Mouse (Mus musculus): ENCODE results near the gene Ntrk3. TPM values are rescaled to one million over a fixed set of nuclear protein-coding genes. Genes with fewer than 3 reads are reported as not detected.

Gene Ntrk3
- polyA plus RNA-seq, 1 experiment from 2014 or later: 2.2 TPM

DNA sequence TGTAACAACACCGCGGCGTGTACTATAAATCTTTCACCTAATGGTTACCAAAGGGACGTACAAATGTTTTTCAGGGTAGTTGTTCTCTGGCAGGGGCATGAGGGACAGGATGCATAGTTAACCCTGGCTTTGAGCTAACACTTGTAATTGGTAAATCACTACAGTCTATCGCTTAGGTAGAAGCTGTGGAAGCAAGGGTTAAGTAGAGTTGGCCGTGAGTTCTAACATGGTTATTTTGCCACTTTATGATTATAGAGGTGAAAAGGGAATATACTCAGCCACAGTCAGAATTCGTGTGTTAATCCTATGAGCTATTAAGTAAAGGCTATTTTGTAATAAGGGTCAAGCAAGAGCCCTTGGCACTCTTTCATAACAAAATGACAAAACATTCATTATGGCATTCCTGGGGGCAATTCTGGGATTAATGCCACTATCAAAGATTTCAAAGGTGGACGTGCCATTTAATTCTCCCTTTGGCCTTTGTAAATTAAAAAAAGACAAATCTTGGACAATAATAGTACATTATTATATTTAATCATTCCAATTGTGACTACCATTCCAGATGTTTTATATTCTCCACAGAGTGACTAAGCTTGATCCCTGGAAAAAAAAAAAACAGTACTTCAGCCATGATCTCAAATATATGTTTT, 1.7 kb upstream of the Ntrk3 start:
- no peaks in the 10 kb centered on the region for H3K36me3 ChIP-seq (replicated peaks; ENCODE audit: control insufficient read depth, insufficient read depth, low read depth, low read length)
- DNase-seq (ENCODE audit: low spot score) (no peak), ATAC-seq (replicated peaks; ENCODE audit: insufficient number of reproducible peaks, low FRiP score, low TSS enrichment, low read depth) (no peak)
- no peaks in the 10 kb centered on the region for H3K4me1 ChIP-seq (ENCODE audit: control insufficient read depth, insufficient read depth, low read length)
- no peaks in the 10 kb centered on the region for H3K27me3 ChIP-seq (ENCODE audit: control insufficient read depth, insufficient read depth, low read length)
- H3K9me3 ChIP-seq (replicated peaks; ENCODE audit: control insufficient read depth, low read length): no peaks in the 10 kb centered on the region
- WGBS: 80% methylated on average over 8 of the region's 8 CpGs
- no peak overlapping the region for H3K9ac ChIP-seq (replicated peaks; ENCODE audit: low read length)
- no peak overlapping the region for H3K4me3 ChIP-seq (ENCODE audit: low read depth, low read length)
- no peak overlapping the region for H3K27ac ChIP-seq (replicated peaks; ENCODE audit: low read depth, low read length)
- no peak overlapping the region for H3K4me2 ChIP-seq (ENCODE audit: low read depth, low read length)

DNA sequence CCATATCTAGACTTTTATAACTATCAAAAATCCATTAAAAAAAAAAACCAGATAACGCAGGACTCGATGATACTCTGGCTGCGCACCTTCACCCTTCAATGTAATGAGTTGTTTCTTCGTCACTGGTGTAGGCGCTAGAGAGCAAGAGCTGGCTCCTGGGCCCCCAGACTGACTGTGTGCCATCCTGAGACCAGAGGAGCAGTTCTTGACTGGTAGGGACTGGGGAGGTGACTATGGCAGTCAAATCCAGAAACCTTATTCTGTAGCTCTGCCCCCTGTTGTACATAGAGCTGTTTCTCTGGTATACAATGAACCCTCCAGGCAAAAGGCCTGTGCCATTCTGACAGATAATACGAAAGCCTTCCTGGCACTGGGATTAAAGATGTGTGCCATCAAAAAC, 616 bp downstream of the Ntrk3 start:
- no peaks in the 10 kb centered on the region for H3K36me3 ChIP-seq (replicated peaks; ENCODE audit: control insufficient read depth, insufficient read depth, low read depth, low read length)
- WGBS: 93% methylated on average over 6 of the region's 6 CpGs
- H3K4me3 ChIP-seq (ENCODE audit: low read depth, low read length): no peak overlapping the region
- no peak overlapping the region for H3K9ac ChIP-seq (replicated peaks; ENCODE audit: low read length)
- DNase-seq (ENCODE audit: low spot score): no peak
- no peaks in the 10 kb centered on the region for H3K9me3 ChIP-seq (replicated peaks; ENCODE audit: control insufficient read depth, low read length)
- no peak overlapping the region for H3K27ac ChIP-seq (replicated peaks; ENCODE audit: low read depth, low read length)
- ATAC-seq (replicated peaks; ENCODE audit: insufficient number of reproducible peaks, low FRiP score, low TSS enrichment, low read depth): no peak
- H3K4me2 ChIP-seq (ENCODE audit: low read depth, low read length): no peak overlapping the region
- H3K27me3 ChIP-seq (ENCODE audit: control insufficient read depth, insufficient read depth, low read length): no peaks in the 10 kb centered on the region
- no peaks in the 10 kb centered on the region for H3K4me1 ChIP-seq (ENCODE audit: control insufficient read depth, insufficient read depth, low read length)

DNA sequence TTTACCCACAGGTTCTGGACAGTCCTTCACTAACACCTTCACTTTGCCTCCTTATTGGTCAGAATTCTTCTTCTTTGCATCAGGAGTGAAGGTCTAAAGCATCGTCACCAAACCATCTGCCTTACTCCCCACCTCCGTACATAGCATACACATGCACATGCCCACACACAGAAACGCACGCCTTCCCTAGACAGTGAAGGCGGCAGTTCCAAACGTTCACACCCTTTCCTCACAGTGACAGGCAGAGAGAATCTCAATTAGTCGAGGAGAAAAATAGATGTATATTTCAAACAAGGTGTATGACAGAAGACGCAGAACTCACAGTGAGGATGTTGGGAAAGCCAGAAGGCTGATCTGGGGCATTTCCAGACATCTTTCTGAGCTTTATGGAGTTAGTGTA, 6.4 kb downstream of the Ntrk3 start:
- Histone ChIP-seq H3K4me2 (ENCODE audit: low read depth, low read length) (no peak overlapping the region), H3K27me3 (ENCODE audit: control insufficient read depth, insufficient read depth, low read length) (no peaks in the 10 kb centered on the region), H3K4me3 (ENCODE audit: low read depth, low read length) (no peak overlapping the region), H3K9ac (replicated peaks; ENCODE audit: low read length) (no peak overlapping the region), H3K9me3 (replicated peaks; ENCODE audit: control insufficient read depth, low read length) (no peaks in the 10 kb centered on the region), H3K27ac (replicated peaks; ENCODE audit: low read depth, low read length) (no peak overlapping the region), H3K36me3 (replicated peaks; ENCODE audit: control insufficient read depth, insufficient read depth, low read depth, low read length) (no peaks in the 10 kb centered on the region), H3K4me1 (ENCODE audit: control insufficient read depth, insufficient read depth, low read length) (no peaks in the 10 kb centered on the region)
- 90% methylated on average over 8 of the region's 8 CpGs for WGBS
- DNase-seq (ENCODE audit: low spot score) (no peak), ATAC-seq (replicated peaks; ENCODE audit: insufficient number of reproducible peaks, low FRiP score, low TSS enrichment, low read depth) (no peak)

DNA sequence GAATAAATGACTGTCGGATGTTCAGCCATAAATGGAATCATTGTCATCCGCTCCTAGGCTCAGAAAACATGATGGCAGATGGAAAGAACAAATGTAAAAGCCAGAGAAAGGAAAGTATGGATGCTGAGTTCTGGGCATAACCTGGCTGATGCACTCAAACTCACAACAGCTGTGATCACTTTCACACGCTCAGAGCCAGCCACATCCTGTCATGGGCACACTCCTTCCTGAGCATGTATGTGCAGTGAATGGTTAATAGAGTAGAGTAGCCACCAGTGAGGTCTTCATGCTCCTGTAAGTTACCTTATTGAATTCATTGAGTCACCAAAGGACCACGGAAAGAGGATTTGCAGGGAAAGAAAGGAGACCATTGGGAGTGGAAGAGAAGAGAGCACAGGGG, 13.2 kb downstream of the Ntrk3 start:
- 83% methylated on average over 4 of the region's 4 CpGs for WGBS
- DNase-seq (ENCODE audit: low spot score) (no peak), ATAC-seq (replicated peaks; ENCODE audit: insufficient number of reproducible peaks, low FRiP score, low TSS enrichment, low read depth) (no peak)
- Histone ChIP-seq H3K27me3 (ENCODE audit: control insufficient read depth, insufficient read depth, low read length) (no peaks in the 10 kb centered on the region), H3K27ac (replicated peaks; ENCODE audit: low read depth, low read length) (no peak overlapping the region), H3K4me3 (ENCODE audit: low read depth, low read length) (no peak overlapping the region), H3K4me1 (ENCODE audit: control insufficient read depth, insufficient read depth, low read length) (no peaks in the 10 kb centered on the region), H3K9me3 (replicated peaks; ENCODE audit: control insufficient read depth, low read length) (no peaks in the 10 kb centered on the region), H3K9ac (replicated peaks; ENCODE audit: low read length) (no peak overlapping the region), H3K36me3 (replicated peaks; ENCODE audit: control insufficient read depth, insufficient read depth, low read depth, low read length) (no peaks in the 10 kb centered on the region), H3K4me2 (ENCODE audit: low read depth, low read length) (no peak overlapping the region)

DNA sequence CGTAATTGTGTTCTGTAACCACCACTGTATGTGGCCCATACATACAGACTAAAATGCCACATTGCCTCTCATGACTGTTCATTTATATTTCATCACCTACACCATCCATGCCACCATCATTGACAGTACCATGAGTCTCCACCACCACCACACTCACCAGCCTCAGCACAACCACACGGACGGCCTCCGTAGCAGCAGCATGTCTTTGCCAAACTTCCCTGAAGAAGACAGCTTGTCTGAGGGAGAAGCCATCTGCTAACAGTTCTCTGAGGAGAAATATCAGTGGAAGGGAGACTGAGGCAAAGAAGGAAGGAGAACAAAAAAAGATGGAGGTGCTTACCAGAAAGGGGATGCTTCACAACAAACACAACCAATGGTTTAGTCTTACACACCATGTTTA, 15.8 kb downstream of the Ntrk3 start:
- Histone ChIP-seq H3K4me3 (ENCODE audit: low read depth, low read length) (no peak overlapping the region), H3K36me3 (replicated peaks; ENCODE audit: control insufficient read depth, insufficient read depth, low read depth, low read length) (no peaks in the 10 kb centered on the region), H3K27ac (replicated peaks; ENCODE audit: low read depth, low read length) (no peak overlapping the region), H3K9me3 (replicated peaks; ENCODE audit: control insufficient read depth, low read length) (no peaks in the 10 kb centered on the region), H3K9ac (replicated peaks; ENCODE audit: low read length) (no peak overlapping the region), H3K4me2 (ENCODE audit: low read depth, low read length) (no peak overlapping the region), H3K27me3 (ENCODE audit: control insufficient read depth, insufficient read depth, low read length) (no peaks in the 10 kb centered on the region), H3K4me1 (ENCODE audit: control insufficient read depth, insufficient read depth, low read length) (no peaks in the 10 kb centered on the region)
- WGBS: 97% methylated on average over 4 of the region's 4 CpGs
- ATAC-seq (replicated peaks; ENCODE audit: insufficient number of reproducible peaks, low FRiP score, low TSS enrichment, low read depth): no peak
- no peak for DNase-seq (ENCODE audit: low spot score)

DNA sequence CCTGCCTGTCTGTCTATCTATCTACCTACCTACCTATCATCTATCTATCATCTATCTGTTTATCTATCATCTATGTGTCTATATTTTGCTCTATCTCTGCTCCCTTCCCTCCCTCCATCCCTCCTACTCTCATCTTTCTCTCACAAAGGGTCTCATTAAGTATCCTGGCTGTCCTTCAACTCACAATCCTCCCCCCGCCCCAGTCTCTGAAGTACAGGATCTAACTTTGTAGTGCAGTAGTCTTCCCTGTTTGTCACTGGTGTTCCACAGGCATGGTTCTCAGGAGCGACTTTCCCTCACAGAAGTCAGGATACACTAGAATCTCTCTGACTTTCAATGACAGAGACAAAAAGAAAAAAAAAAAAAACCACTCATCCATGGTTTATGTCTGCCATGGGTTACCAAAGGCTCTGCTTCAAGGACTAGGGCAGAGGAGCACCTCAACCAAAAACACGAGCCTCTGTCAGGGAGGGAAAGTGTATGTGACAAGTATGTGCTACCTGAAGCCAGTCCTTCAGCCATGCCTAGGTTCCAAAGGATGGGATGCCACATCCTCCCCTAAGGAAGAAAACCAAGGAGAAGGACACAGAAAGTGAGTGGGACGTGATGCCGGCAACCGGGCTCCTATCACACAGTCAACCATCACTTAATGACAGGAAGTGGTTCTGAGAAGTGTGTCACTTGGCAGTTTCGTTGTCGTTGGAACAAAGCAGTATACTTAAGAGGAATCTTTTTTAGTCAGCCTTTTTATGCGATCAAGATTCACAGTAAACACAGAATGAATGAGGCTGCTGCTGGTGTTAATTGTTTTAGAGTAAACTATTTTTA, 16.6 kb downstream of the Ntrk3 start:
- no peak for ATAC-seq (replicated peaks; ENCODE audit: insufficient number of reproducible peaks, low FRiP score, low TSS enrichment, low read depth)
- Histone ChIP-seq H3K27ac (replicated peaks; ENCODE audit: low read depth, low read length) (no peak overlapping the region), H3K4me1 (ENCODE audit: control insufficient read depth, insufficient read depth, low read length) (no peaks in the 10 kb centered on the region), H3K4me2 (ENCODE audit: low read depth, low read length) (no peak overlapping the region), H3K27me3 (ENCODE audit: control insufficient read depth, insufficient read depth, low read length) (no peaks in the 10 kb centered on the region), H3K36me3 (replicated peaks; ENCODE audit: control insufficient read depth, insufficient read depth, low read depth, low read length) (no peaks in the 10 kb centered on the region), H3K9me3 (replicated peaks; ENCODE audit: control insufficient read depth, low read length) (no peaks in the 10 kb centered on the region), H3K9ac (replicated peaks; ENCODE audit: low read length) (no peak overlapping the region), H3K4me3 (ENCODE audit: low read depth, low read length) (no peak overlapping the region)
- no peak for DNase-seq (ENCODE audit: low spot score)
- WGBS: 89% methylated on average over 9 of the region's 9 CpGs

DNA sequence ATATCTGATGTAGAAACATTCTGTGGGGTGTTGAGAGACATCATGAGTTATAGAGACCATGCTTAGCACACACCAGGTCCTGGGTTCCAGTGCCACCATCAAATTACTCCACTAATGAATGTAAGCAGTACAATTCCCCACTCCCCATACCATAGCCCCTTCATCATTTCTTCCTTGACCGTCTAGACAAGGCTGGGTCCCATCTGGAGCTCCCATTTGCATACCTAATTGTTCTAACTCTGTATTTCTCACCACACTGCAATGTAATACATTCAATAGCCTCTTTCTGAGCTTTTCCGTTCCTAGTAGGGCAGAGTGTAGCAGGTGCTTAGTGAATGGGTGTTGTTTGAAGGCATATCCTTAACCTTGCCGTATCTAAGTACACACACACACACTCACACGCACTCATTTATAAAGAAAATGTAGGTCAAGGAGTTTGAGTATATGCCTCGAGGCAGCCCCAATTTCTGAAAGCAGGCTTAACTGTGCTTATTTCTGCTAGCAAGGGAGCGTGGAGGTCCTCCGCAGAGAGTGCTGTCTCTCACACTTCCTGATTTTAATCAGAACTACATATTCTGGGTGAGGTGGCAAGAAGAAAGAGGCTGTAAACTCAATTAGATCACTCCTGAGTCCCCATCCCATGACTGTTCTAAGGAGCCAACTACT, 17.9 kb downstream of the Ntrk3 start:
- H3K9ac ChIP-seq (replicated peaks; ENCODE audit: low read length): no peak overlapping the region
- DNase-seq (ENCODE audit: low spot score) (no peak), ATAC-seq (replicated peaks; ENCODE audit: insufficient number of reproducible peaks, low FRiP score, low TSS enrichment, low read depth) (no peak)
- H3K27ac ChIP-seq (replicated peaks; ENCODE audit: low read depth, low read length): no peak overlapping the region
- 84% methylated on average over 7 of the region's 7 CpGs for WGBS
- H3K4me2 ChIP-seq (ENCODE audit: low read depth, low read length): no peak overlapping the region
- H3K27me3 ChIP-seq (ENCODE audit: control insufficient read depth, insufficient read depth, low read length): no peaks in the 10 kb centered on the region
- no peak overlapping the region for H3K4me3 ChIP-seq (ENCODE audit: low read depth, low read length)
- H3K9me3 ChIP-seq (replicated peaks; ENCODE audit: control insufficient read depth, low read length): no peaks in the 10 kb centered on the region
- H3K4me1 ChIP-seq (ENCODE audit: control insufficient read depth, insufficient read depth, low read length): no peaks in the 10 kb centered on the region
- H3K36me3 ChIP-seq (replicated peaks; ENCODE audit: control insufficient read depth, insufficient read depth, low read depth, low read length): no peaks in the 10 kb centered on the region

DNA sequence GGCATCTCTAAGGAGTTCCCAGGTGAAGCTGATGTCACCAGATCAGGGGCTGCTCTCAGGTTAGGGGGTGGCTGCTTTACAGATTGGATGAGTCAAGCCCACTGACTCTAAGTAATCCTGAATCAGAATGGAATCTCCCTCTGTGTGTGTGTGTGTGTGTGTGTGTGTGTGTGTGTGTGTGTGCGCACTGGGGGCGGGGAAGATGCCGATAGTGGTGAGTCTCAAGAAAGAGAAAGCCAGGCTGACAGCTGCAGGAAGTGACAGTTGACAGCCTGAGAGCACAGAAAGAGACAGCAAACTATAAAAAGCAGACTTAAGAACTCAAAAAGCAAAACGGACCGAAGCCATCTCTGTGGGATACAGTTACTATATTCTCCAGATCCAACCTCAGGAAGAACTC, 18.7 kb downstream of the Ntrk3 start:
- H3K27ac ChIP-seq (replicated peaks; ENCODE audit: low read depth, low read length): no peak overlapping the region
- H3K4me2 ChIP-seq (ENCODE audit: low read depth, low read length): no peak overlapping the region
- DNase-seq (ENCODE audit: low spot score) (no peak), ATAC-seq (replicated peaks; ENCODE audit: insufficient number of reproducible peaks, low FRiP score, low TSS enrichment, low read depth) (no peak)
- no peaks in the 10 kb centered on the region for H3K27me3 ChIP-seq (ENCODE audit: control insufficient read depth, insufficient read depth, low read length)
- no peaks in the 10 kb centered on the region for H3K4me1 ChIP-seq (ENCODE audit: control insufficient read depth, insufficient read depth, low read length)
- H3K9ac ChIP-seq (replicated peaks; ENCODE audit: low read length): no peak overlapping the region
- 84% methylated on average over 5 of the region's 5 CpGs for WGBS
- no peak overlapping the region for H3K4me3 ChIP-seq (ENCODE audit: low read depth, low read length)
- H3K36me3 ChIP-seq (replicated peaks; ENCODE audit: control insufficient read depth, insufficient read depth, low read depth, low read length): no peaks in the 10 kb centered on the region
- no peaks in the 10 kb centered on the region for H3K9me3 ChIP-seq (replicated peaks; ENCODE audit: control insufficient read depth, low read length)

Data from embryonic facial prominence, embryonic 11.5 days (tissue).